Mouse (Mus musculus): ENCODE data around the gene Miga1. TPM values are rescaled to one million over a fixed set of nuclear protein-coding genes. Genes with fewer than 3 reads are reported as not detected.

The Miga1 gene
- polyA plus RNA-seq (2016; fragmentation: Nextera tagmentation; extraction: Ambion mirVana) = 17.1 and 18.2 TPM in 2 replicates

GRCm38 (mm10) chr3:152339862-152340557 is at the start of gene Miga1:
Gene Miga1 (minus strand): TSS chr3:152340407.
- Histone ChIP-seq H3K4me3 (peak within 1 kb of the TSS; percentile 89), H3K36me3 (peaks cover 32% of the 10 kb centered on the region), H3K27ac (replicated peaks) (peak within 1 kb of the TSS; percentile 93), H3K4me1 (peaks cover 16% of the 10 kb centered on the region), H3K9me3 (replicated peaks) (no peaks in the 10 kb centered on the region), H3K27me3 (ENCODE audit: low read depth, poor library complexity, severe bottlenecking) (no peaks in the 10 kb centered on the region)
- peak; percentile 85 for DNase-seq (ENCODE audit: low spot score)
- WGBS = 3% methylated on average over 54 of the region's 54 CpGs

GRCm38 (mm10) chr3:152384106-152384505 is 43.9 kb upstream of the Miga1 start:
- H3K27ac ChIP-seq (replicated peaks) = no peak overlapping the region
- H3K9me3 ChIP-seq (replicated peaks) = no peaks in the 10 kb centered on the region
- no peaks in the 10 kb centered on the region for H3K4me1 ChIP-seq
- no peak overlapping the region for H3K4me3 ChIP-seq
- no peaks in the 10 kb centered on the region for H3K27me3 ChIP-seq (ENCODE audit: low read depth, poor library complexity, severe bottlenecking)
- WGBS = 79% methylated on average over 11 of the region's 11 CpGs
- peaks cover 83% of the 10 kb centered on the region for H3K36me3 ChIP-seq
- no peak for DNase-seq (ENCODE audit: low spot score)

- 92% methylated on average over 4 of the region's 4 CpGs for WGBS
- Histone ChIP-seq H3K27ac (replicated peaks) (no peak overlapping the region), H3K9me3 (replicated peaks) (no peaks in the 10 kb centered on the region), H3K36me3 (peaks cover 92% of the 10 kb centered on the region), H3K27me3 (ENCODE audit: low read depth, poor library complexity, severe bottlenecking) (no peaks in the 10 kb centered on the region), H3K4me3 (no peak overlapping the region), H3K4me1 (no peaks in the 10 kb centered on the region)
- DNase-seq (ENCODE audit: low spot score) = no peak
These were observed 35.9 kb upstream of the Miga1 start for GRCm38 (mm10) chr3:152376063-152376462.

DNA sequence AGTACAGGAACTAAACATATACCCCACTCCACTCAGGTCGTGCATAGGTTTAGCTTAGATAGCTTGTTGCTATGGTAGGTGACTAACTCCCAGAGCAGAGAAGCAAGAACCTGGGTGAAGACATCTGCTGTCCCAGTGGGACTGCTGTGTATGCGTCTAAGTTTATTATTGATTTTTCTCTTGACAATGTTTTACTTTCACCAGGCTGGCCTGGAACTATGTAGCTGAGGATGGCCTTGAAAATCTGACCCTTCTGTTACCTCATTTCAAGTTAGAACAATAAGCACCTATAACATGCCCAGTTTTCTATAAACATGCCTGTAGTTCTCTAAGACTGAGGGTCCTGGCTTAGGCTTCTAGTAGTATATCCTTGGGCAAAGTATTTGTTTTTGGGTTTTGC is 24.0 kb upstream of the Miga1 start:
- 87% methylated on average over 2 of the region's 2 CpGs for WGBS
- no peaks in the 10 kb centered on the region for H3K9me3 ChIP-seq (replicated peaks)
- DNase-seq (ENCODE audit: low spot score) = no peak
- no peaks in the 10 kb centered on the region for H3K27me3 ChIP-seq (ENCODE audit: low read depth, poor library complexity, severe bottlenecking)
- no peak overlapping the region for H3K4me3 ChIP-seq
- H3K36me3 ChIP-seq = peaks cover 97% of the 10 kb centered on the region
- no peak overlapping the region for H3K27ac ChIP-seq (replicated peaks)
- no peaks in the 10 kb centered on the region for H3K4me1 ChIP-seq

- no peak overlapping the region for H3K27ac ChIP-seq (replicated peaks)
- peaks cover 60% of the 10 kb centered on the region for H3K36me3 ChIP-seq
- no peak overlapping the region for H3K4me3 ChIP-seq
- 86% methylated on average over 7 of the region's 7 CpGs for WGBS
- H3K27me3 ChIP-seq (ENCODE audit: low read depth, poor library complexity, severe bottlenecking) = no peaks in the 10 kb centered on the region
- no peak for DNase-seq (ENCODE audit: low spot score)
- peaks cover 9% of the 10 kb centered on the region for H3K4me1 ChIP-seq
- no peaks in the 10 kb centered on the region for H3K9me3 ChIP-seq (replicated peaks)
These were observed 18.9 kb upstream of the Miga1 start for GRCm38 (mm10) chr3:152359151-152359550.

DNA sequence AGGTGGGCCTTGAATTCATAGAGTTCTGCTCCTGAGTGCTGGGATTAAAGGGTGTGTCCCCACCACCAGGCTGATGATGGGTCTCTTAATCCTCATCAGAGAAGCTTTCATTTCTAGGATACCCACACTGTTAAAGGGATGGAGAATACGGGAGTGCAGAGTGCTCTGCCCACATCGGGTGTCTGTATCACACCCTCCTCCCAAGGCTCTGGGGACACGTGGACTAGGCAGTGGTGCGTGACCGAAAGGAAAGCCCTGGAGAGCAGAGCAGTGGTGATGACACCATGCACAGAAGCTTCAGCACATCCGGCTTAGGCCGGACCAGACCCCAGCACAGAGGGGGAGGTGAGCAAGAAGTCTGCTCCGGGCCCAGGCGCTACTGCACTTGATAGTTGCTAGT is 16.5 kb upstream of the Miga1 start:
- H3K4me1 ChIP-seq = peaks cover 19% of the 10 kb centered on the region
- H3K4me3 ChIP-seq = no peak overlapping the region
- WGBS = 78% methylated on average over 9 of the region's 9 CpGs
- DNase-seq (ENCODE audit: low spot score) = no peak
- H3K27ac ChIP-seq (replicated peaks) = no peak overlapping the region
- H3K9me3 ChIP-seq (replicated peaks) = no peaks in the 10 kb centered on the region
- no peaks in the 10 kb centered on the region for H3K27me3 ChIP-seq (ENCODE audit: low read depth, poor library complexity, severe bottlenecking)
- peaks cover 36% of the 10 kb centered on the region for H3K36me3 ChIP-seq

GRCm38 (mm10) chr3:152355361-152355760 is 15.2 kb upstream of the Miga1 start:
- H3K4me3 ChIP-seq = no peak overlapping the region
- peaks cover 32% of the 10 kb centered on the region for H3K4me1 ChIP-seq
- no peaks in the 10 kb centered on the region for H3K27me3 ChIP-seq (ENCODE audit: low read depth, poor library complexity, severe bottlenecking)
- H3K36me3 ChIP-seq = peaks cover 22% of the 10 kb centered on the region
- no peak for DNase-seq (ENCODE audit: low spot score)
- H3K27ac ChIP-seq (replicated peaks) = no peak overlapping the region
- WGBS = 71% methylated on average over 5 of the region's 5 CpGs
- no peaks in the 10 kb centered on the region for H3K9me3 ChIP-seq (replicated peaks)

DNA sequence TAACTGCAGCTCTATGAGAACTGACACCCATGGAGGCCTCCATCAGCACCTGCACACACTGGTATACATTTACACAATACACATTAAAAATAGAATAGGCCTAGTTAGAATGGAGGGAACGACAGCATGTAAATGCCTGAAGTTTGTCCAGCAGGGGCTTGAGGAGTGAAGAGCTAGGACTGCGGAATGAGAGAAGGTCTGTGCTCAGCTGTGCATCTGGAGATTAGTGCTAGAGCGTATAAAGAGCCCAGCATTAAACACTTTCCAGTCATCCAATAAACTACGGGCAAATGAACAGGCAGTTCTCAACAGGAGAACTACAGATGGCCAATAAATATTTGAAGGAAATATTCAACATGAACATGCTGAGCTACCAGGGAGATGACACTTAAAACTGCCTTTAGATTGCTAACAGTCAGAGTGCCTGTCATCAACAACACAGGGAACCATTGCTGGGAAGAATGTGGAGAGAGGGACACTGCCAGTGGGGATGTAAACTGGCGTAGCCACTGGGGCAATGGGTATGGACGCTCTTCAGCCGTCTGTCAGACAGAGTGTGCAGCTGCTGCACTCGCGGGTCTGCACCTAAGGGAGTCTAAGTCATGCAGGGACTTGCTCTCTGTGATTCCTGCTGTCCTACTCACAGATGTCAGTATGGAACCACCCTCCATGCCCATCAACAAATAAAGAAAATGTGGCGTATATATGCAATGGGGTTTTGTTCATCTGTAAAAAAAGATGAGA is 13.4 kb upstream of the Miga1 start:
- H3K27ac ChIP-seq (replicated peaks) = no peak overlapping the region
- no peaks in the 10 kb centered on the region for H3K9me3 ChIP-seq (replicated peaks)
- H3K36me3 ChIP-seq = peaks cover 15% of the 10 kb centered on the region; the same call in 1 of the 2 replicates
- WGBS = 85% methylated on average over 10 of the region's 10 CpGs
- peaks cover 40% of the 10 kb centered on the region for H3K4me1 ChIP-seq
- no peaks in the 10 kb centered on the region for H3K27me3 ChIP-seq (ENCODE audit: low read depth, poor library complexity, severe bottlenecking)
- DNase-seq (ENCODE audit: low spot score) = no peak
- no peak overlapping the region for H3K4me3 ChIP-seq

DNA sequence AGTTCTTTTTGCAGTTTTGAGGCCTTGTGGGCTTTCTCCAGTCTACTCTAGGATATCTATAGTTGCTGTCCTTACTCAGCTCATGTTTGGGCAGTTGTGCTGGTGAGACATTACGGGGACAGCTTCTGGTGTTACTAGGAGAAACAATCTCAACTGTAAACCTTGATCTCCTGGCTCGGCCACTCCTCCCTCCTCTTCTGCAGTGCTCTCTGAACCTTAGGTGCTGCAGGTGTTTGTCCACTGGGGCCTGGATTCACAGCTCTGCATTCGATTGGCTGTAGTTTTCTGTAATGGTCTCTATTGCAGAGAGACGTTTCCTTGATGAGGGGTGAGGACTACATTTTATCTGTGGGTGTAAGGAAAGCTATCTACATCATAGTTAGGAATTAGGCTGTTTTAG is 12.1 kb upstream of the Miga1 start:
- H3K27ac ChIP-seq (replicated peaks) = no peak overlapping the region
- no peak for DNase-seq (ENCODE audit: low spot score)
- H3K4me3 ChIP-seq = no peak overlapping the region
- WGBS = 90% methylated on average over 4 of the region's 4 CpGs
- peaks cover 45% of the 10 kb centered on the region for H3K4me1 ChIP-seq
- no peaks in the 10 kb centered on the region for H3K9me3 ChIP-seq (replicated peaks)
- H3K36me3 ChIP-seq = peaks cover 11% of the 10 kb centered on the region; the same call in 1 of the 2 replicates
- no peaks in the 10 kb centered on the region for H3K27me3 ChIP-seq (ENCODE audit: low read depth, poor library complexity, severe bottlenecking)

DNA sequence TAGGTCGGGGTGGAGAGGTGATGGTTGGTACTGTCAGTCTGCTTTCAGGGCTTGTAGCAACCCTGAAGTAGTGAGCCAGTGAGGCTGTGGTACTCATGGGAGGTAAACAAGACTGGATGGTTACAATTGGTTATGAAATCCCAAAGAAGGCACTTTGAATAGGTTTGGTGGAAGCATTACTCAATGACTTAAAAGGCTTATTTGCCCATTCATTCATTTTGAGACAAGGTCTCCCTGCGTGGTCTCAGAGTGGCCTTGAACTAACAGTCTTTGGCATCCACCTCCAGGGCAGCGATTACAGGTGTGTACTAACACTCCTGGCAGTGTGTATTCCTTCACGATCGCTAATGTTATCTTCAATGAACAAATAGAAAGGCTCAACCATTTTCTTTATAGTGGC is 10.8 kb upstream of the Miga1 start:
- DNase-seq (ENCODE audit: low spot score) = no peak
- Histone ChIP-seq H3K27me3 (ENCODE audit: low read depth, poor library complexity, severe bottlenecking) (no peaks in the 10 kb centered on the region), H3K9me3 (replicated peaks) (no peaks in the 10 kb centered on the region), H3K27ac (replicated peaks) (no peak overlapping the region), H3K4me3 (no peak overlapping the region), H3K36me3 (peaks cover 9% of the 10 kb centered on the region; the same call in 1 of the 2 replicates), H3K4me1 (peaks cover 48% of the 10 kb centered on the region)
- WGBS = 89% methylated on average over 5 of the region's 5 CpGs

DNA sequence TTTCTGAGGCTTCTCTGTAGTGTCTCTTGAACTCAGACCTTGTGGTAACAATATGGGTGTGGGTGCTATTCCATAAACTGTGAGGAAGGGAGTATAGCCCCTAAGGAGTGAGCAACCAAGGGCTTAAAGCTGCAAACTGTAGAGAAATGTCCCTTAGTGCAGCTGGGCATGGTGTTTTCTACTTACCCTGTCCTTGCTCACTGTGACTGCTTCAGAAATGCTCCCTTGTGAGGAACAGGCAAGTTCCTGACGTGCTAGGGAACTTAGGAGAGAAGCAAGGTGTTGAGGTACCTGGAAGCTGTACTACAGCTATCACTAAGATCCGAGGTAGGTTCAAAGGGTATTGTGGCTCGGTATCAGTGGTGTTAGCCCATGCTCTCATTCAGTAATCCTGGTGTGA is 10.2 kb upstream of the Miga1 start:
- DNase-seq (ENCODE audit: low spot score) = no peak
- Histone ChIP-seq H3K27me3 (ENCODE audit: low read depth, poor library complexity, severe bottlenecking) (no peaks in the 10 kb centered on the region), H3K27ac (replicated peaks) (no peak overlapping the region), H3K9me3 (replicated peaks) (no peaks in the 10 kb centered on the region), H3K4me1 (peaks cover 45% of the 10 kb centered on the region), H3K36me3 (peaks cover 9% of the 10 kb centered on the region; the same call in 1 of the 2 replicates), H3K4me3 (no peak overlapping the region)
- 86% methylated on average over 3 of the region's 3 CpGs for WGBS

DNA sequence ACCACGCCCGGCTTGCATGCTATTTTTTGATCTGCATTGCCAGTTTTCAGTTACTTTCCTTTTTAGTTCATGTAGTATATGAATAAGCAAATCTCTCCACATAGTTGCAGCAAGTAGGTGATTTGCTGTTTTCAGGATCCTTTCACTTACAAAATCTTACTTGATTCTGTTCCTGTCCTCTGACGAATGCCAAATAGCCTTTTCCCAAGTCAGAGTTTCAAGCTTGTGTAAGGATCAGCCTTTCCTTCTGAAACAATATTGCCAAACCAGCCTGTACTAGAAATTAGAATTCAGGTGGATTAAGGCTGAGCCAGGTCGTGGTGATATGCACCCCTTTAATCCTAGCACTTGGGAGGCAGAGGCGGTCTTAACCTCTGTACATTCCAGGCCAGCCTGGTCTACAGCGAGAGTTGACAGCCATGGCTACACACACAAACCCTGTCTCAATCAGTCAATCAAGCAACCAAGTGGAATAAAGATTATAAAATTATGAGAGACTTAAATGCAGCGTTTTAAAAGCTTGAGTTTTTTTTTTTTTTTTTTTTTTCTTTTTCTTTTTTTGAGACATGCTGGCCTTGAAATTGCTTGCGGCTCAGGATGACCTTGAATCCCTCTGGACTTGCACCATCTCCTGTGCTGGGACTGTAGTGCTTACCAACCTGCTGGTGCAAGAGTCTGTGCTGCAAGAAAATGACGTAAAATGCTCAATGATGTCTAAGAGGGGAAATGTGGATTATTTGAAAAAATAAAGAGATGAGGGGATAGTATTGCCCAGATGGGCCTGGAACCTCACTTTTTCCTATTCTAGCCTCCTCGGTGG is 8.0 kb upstream of the Miga1 start:
- Histone ChIP-seq H3K27ac (replicated peaks) (no peak overlapping the region), H3K9me3 (replicated peaks) (no peaks in the 10 kb centered on the region), H3K27me3 (ENCODE audit: low read depth, poor library complexity, severe bottlenecking) (no peaks in the 10 kb centered on the region), H3K4me1 (peaks cover 37% of the 10 kb centered on the region), H3K4me3 (no peak overlapping the region; the same call in 1 of the 2 replicates), H3K36me3 (peaks cover 9% of the 10 kb centered on the region; the same call in 1 of the 2 replicates)
- 90% methylated on average over 10 of the region's 10 CpGs for WGBS
- no peak for DNase-seq (ENCODE audit: low spot score)
